Mouse (Mus musculus) cerebellum, adult 2 months (tissue): ENCODE measurements around the gene Galnt6.

Experiments
- CTCF ChIP-seq: fragments of 200-500 bp; IDR thresholded peaks from 2 replicates; pipeline ENCODE4 v1.5.1; 2011; ENCODE audit warnings: low read depth, mild to moderate bottlenecking, control low read depth, low read length, moderate library complexity, borderline replicate concordance; ENCODE audit not compliant: insufficient read depth
- POLR2A ChIP-seq: fragments of 200-500 bp; IDR thresholded peaks from 2 replicates; pipeline ENCODE4 v1.6.1; 2011; ENCODE audit warnings: low read length, control low read depth, borderline replicate concordance; ENCODE audit not compliant: insufficient read depth

DNA sequence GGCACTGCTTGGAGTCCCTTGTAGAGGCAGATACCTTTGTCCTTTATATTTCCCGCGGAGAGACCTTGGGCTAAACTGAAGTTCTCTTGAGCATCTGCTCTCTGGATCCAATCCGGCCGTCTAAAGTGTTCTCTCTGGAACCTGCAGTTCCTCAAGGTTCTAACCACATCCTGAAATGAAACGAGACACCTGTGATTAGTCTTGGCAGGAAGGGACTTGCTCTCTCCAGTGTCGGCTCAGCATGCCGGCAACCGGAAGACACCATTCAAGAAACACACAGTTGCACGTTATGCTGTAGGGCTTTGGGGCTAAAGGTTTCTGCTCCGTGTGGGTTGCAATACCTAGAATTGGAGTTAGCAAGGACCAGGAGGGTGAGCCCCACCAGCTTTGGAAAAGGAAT, 9.1 kb downstream of the Galnt6 start:
- TF ChIP-seq CTCF (no peak), POLR2A (no peak)
